In genomic region chr11:108605301-108605700, GRCm38 (mm10) we compare ENCODE assay signal across 10 mouse cellular contexts.
A peak's percentile ranks its signal among the peaks of the same experiment; 100 is the strongest.
DNase-seq lines count a peak whose midpoint lies in the region; ATAC-seq and TF ChIP-seq lines count a peak whose summit lies in the region.
"Had no signal": no experiment of that assay in that cellular context is flagged by ENCODE, and none has a peak within 500 bp of the region (broad histone marks: within the 10 kb centered on the region; RNA-seq: fewer than 3 reads in every experiment).

No protein-coding gene starts in this region.

- no peak overlapping the region for H3K27ac ChIP-seq in hindbrain, embryonic 11.5 days (ENCODE audit: low read depth, low read length)
- peak overlapping the region; percentile 76 for H3K27ac ChIP-seq in midbrain, postnatal 0 days (ENCODE audit: low read depth, low read length)
- no peak overlapping the region for H3K27ac ChIP-seq in lung, postnatal 0 days (ENCODE audit: low read length)

- peak; percentile 17 to 29 for DNase-seq in frontal cortex, postnatal 36 days (ENCODE audit: low spot score in 2 of 2)
- DNase-seq in frontal cortex, adult 2 months (ENCODE audit: extremely low spot score in 1 of 2, low spot score in 1 of 2): no peak
- peak; percentile 64 to 81 for DNase-seq in cerebellum, postnatal 10 days
- DNase-seq in hindbrain, embryonic 11.5 days (ENCODE audit: low spot score): peak; percentile 28
- peak; percentile 60 for DNase-seq in midbrain, postnatal 0 days (ENCODE audit: low spot score)
- no peak for DNase-seq in lung, postnatal 0 days (ENCODE audit: low spot score)
- no peak for DNase-seq in spleen, postnatal 10 days (ENCODE audit: low spot score in 2 of 2)
- DNase-seq in adrenal gland, postnatal 10 days: no peak
- DNase-seq: heart, postnatal 14 days; lung, embryonic 14.5 days had no signal

- no peaks in the 10 kb centered on the region for H3K9me3 ChIP-seq in hindbrain, embryonic 11.5 days (ENCODE audit: control insufficient read depth, low read length)
- H3K9me3 ChIP-seq in midbrain, postnatal 0 days (ENCODE audit: low read length): no peaks in the 10 kb centered on the region
- H3K9me3 ChIP-seq in lung, postnatal 0 days (ENCODE audit: low read length): no peaks in the 10 kb centered on the region

- no peaks in the 10 kb centered on the region for H3K27me3 ChIP-seq in hindbrain, embryonic 11.5 days (ENCODE audit: control insufficient read depth, insufficient read depth, low read length)
- H3K27me3 ChIP-seq in midbrain, postnatal 0 days (ENCODE audit: insufficient read depth, low read length): no peaks in the 10 kb centered on the region
- H3K27me3 ChIP-seq in lung, postnatal 0 days (replicated peaks; ENCODE audit: insufficient read depth, low read length): no peaks in the 10 kb centered on the region

- TF ChIP-seq CTCF in midbrain, postnatal 0 days (IDR thresholded peaks at IDR 0.05): no peak
- no peak for TF ChIP-seq CTCF in lung, postnatal 0 days (IDR thresholded peaks at IDR 0.05)

- no peak overlapping the region for H3K9ac ChIP-seq in hindbrain, embryonic 11.5 days (ENCODE audit: low read depth, low read length)
- peak overlapping the region; percentile 6 for H3K9ac ChIP-seq in midbrain, postnatal 0 days (replicated peaks; ENCODE audit: low read length, poor library complexity, severe bottlenecking)
- H3K9ac ChIP-seq in lung, postnatal 0 days (replicated peaks; ENCODE audit: low read depth): no peak overlapping the region
- H3K9ac ChIP-seq: lung, embryonic 14.5 days had no signal

- H3K36me3 ChIP-seq in hindbrain, embryonic 11.5 days (ENCODE audit: control insufficient read depth, insufficient read depth, low read length): no peaks in the 10 kb centered on the region
- no peaks in the 10 kb centered on the region for H3K36me3 ChIP-seq in midbrain, postnatal 0 days (ENCODE audit: insufficient read depth, low read length)
- no peaks in the 10 kb centered on the region for H3K36me3 ChIP-seq in lung, postnatal 0 days (ENCODE audit: insufficient read depth, low read length)

- no peak for TF ChIP-seq EP300 in lung, postnatal 0 days (IDR thresholded peaks at IDR 0.05)

- WGBS in hindbrain, embryonic 11.5 days: 35% methylated on average over 3 of the region's 3 CpGs
- 9% methylated on average over 3 of the region's 3 CpGs for whole genome bisulfite sequencing in midbrain, postnatal 0 days
- 61% methylated on average over 3 of the region's 3 CpGs for WGBS in lung, postnatal 0 days

- no peak overlapping the region for H3K4me2 ChIP-seq in hindbrain, embryonic 11.5 days (replicated peaks; ENCODE audit: low read depth, low read length)
- H3K4me2 ChIP-seq in midbrain, postnatal 0 days (ENCODE audit: low read depth, low read length, poor library complexity, severe bottlenecking): peak overlapping the region; percentile 27
- H3K4me2 ChIP-seq in lung, postnatal 0 days (replicated peaks; ENCODE audit: low read depth, low read length): no peak overlapping the region
- H3K4me2 ChIP-seq: lung, embryonic 14.5 days had no signal

- peak; percentile 57; the same call in 1 of the 2 replicates for ATAC-seq in hindbrain, embryonic 11.5 days (ENCODE audit: low FRiP score)
- peak; percentile 58 for ATAC-seq in midbrain, postnatal 0 days (ENCODE audit: low FRiP score)
- no peak for ATAC-seq in lung, postnatal 0 days

- no peaks in the 10 kb centered on the region for H3K4me1 ChIP-seq in hindbrain, embryonic 11.5 days (replicated peaks; ENCODE audit: control insufficient read depth, insufficient read depth, low read length)
- no peaks in the 10 kb centered on the region for H3K4me1 ChIP-seq in midbrain, postnatal 0 days (ENCODE audit: insufficient read depth, low read length)
- no peaks in the 10 kb centered on the region for H3K4me1 ChIP-seq in lung, postnatal 0 days (ENCODE audit: insufficient read depth, low read depth, low read length)

- H3K4me3 ChIP-seq in hindbrain, embryonic 11.5 days (ENCODE audit: low read depth, low read length): no peak overlapping the region
- H3K4me3 ChIP-seq in midbrain, postnatal 0 days (ENCODE audit: low read depth, low read length): peak overlapping the region; percentile 34; the same call in 1 of the 2 replicates
- no peak overlapping the region for H3K4me3 ChIP-seq in lung, postnatal 0 days (ENCODE audit: low read depth, low read length)

Comparison
In these comparisons a context has a peak if more than half of its experiments do, and no peak if none do; other contexts are left out.
1. DNase-seq: peak in frontal cortex, postnatal 36 days (2 of 2), cerebellum, postnatal 10 days (2 of 2), hindbrain, embryonic 11.5 days (single experiment) and midbrain, postnatal 0 days (single experiment); none in frontal cortex, adult 2 months (0 of 2), lung, postnatal 0 days (single experiment), spleen, postnatal 10 days (0 of 2) and adrenal gland, postnatal 10 days (single experiment).